ENCODE assay signal across 13 mouse cellular contexts in genomic region chr14:58868176-58868949, GRCm38 (mm10).
DNase-seq lines count a peak whose midpoint lies in the region; ATAC-seq lines count a peak whose summit lies in the region.
"Had no signal": no experiment of that assay in that cellular context is flagged by ENCODE, and none has a peak within 500 bp of the region (broad histone marks: within the 10 kb centered on the region; RNA-seq: fewer than 3 reads in every experiment).

No protein-coding gene starts in this region.

- no peak overlapping the region for H3K9ac ChIP-seq in forebrain, embryonic 11.5 days (ENCODE audit: low read length)
- H3K9ac ChIP-seq in neural tube, embryonic 11.5 days (ENCODE audit: low read length): peak overlapping the region; percentile 33; the same call in 1 of the 2 replicates

- peaks cover 10% of the 10 kb centered on the region; the same call in 1 of the 2 replicates for H3K4me1 ChIP-seq in forebrain, embryonic 11.5 days (replicated peaks; ENCODE audit: control insufficient read depth, insufficient read depth, low read length)
- H3K4me1 ChIP-seq in limb, embryonic 10.5 days: peaks cover 18% of the 10 kb centered on the region
- H3K4me1 ChIP-seq in neural tube, embryonic 11.5 days (ENCODE audit: control insufficient read depth, insufficient read depth, low read length): peaks cover 6% of the 10 kb centered on the region; the same call in 1 of the 2 replicates

- peak overlapping the region; percentile 26; the same call in 1 of the 2 replicates for H3K4me2 ChIP-seq in forebrain, embryonic 11.5 days (ENCODE audit: low read depth, low read length, severe bottlenecking)
- peak overlapping the region; percentile 18 for H3K4me2 ChIP-seq in neural tube, embryonic 11.5 days (ENCODE audit: low read depth)

- H3K9me3 ChIP-seq in forebrain, embryonic 11.5 days (ENCODE audit: control insufficient read depth, low read length): no peaks in the 10 kb centered on the region
- H3K9me3 ChIP-seq in limb, embryonic 10.5 days (replicated peaks): no peaks in the 10 kb centered on the region
- no peaks in the 10 kb centered on the region for H3K9me3 ChIP-seq in neural tube, embryonic 11.5 days (ENCODE audit: control insufficient read depth, low read length)

- H3K36me3 ChIP-seq in forebrain, embryonic 11.5 days (ENCODE audit: control insufficient read depth, insufficient read depth, low read length): no peaks in the 10 kb centered on the region
- H3K36me3 ChIP-seq in limb, embryonic 10.5 days: no peaks in the 10 kb centered on the region
- H3K36me3 ChIP-seq in neural tube, embryonic 11.5 days (ENCODE audit: control insufficient read depth, insufficient read depth, low read length): no peaks in the 10 kb centered on the region
- H3K36me3 ChIP-seq: G1E had no signal

- no peak overlapping the region for H3K27ac ChIP-seq in forebrain, embryonic 11.5 days (ENCODE audit: low read depth, low read length)
- peak overlapping the region; percentile 58 for H3K27ac ChIP-seq in limb, embryonic 10.5 days
- H3K27ac ChIP-seq in neural tube, embryonic 11.5 days (ENCODE audit: low read depth, low read length): no peak overlapping the region
- H3K27ac ChIP-seq: heart, adult 2 months had no signal

- DNase-seq in heart, adult 11 months: peak; percentile 61
- no peak for DNase-seq in heart, adult 8-10 months (ENCODE audit: low spot score)
- DNase-seq in forebrain, embryonic 11.5 days (ENCODE audit: low spot score): no peak
- no peak for DNase-seq in limb, embryonic 10.5 days (ENCODE audit: low spot score)
- peak; percentile 16 for DNase-seq in neural tube, embryonic 11.5 days (ENCODE audit: low spot score)
- no peak for DNase-seq in liver
- no peak for DNase-seq in urinary bladder, postnatal 4 days (ENCODE audit: low spot score in 2 of 2)
- no peak for DNase-seq in spleen, postnatal 10 days (ENCODE audit: low spot score in 2 of 2)
- DNase-seq: cerebellum, adult 9-11 months; heart, adult 2 months; lung, postnatal 10 days had no signal

- no peak for ATAC-seq in forebrain, embryonic 11.5 days (replicated peaks; ENCODE audit: low FRiP score)
- no peak for ATAC-seq in neural tube, embryonic 11.5 days (ENCODE audit: insufficient read depth, low FRiP score, low TSS enrichment)

- no peak overlapping the region for H3K4me3 ChIP-seq in forebrain, embryonic 11.5 days (ENCODE audit: low read depth, low read length)
- H3K4me3 ChIP-seq in limb, embryonic 10.5 days: no peak overlapping the region
- H3K4me3 ChIP-seq in neural tube, embryonic 11.5 days (ENCODE audit: low read depth, low read length): no peak overlapping the region
- H3K4me3 ChIP-seq: erythroblast, embryonic 14.5 days; heart, adult 2 months had no signal

- no peaks in the 10 kb centered on the region for H3K27me3 ChIP-seq in forebrain, embryonic 11.5 days (ENCODE audit: control insufficient read depth, insufficient read depth, low read length)
- no peaks in the 10 kb centered on the region for H3K27me3 ChIP-seq in limb, embryonic 10.5 days (ENCODE audit: low read depth, poor library complexity, severe bottlenecking)
- H3K27me3 ChIP-seq in neural tube, embryonic 11.5 days (ENCODE audit: control insufficient read depth, insufficient read depth, low read length): no peaks in the 10 kb centered on the region

- WGBS in forebrain, embryonic 11.5 days: 25% methylated on average over 14 of the region's 14 CpGs
- 63% methylated on average over 14 of the region's 14 CpGs for WGBS in limb, embryonic 10.5 days
- WGBS in neural tube, embryonic 11.5 days: 19% methylated on average over 14 of the region's 14 CpGs

Comparison
In these comparisons a context has a peak if more than half of its experiments do, and no peak if none do; other contexts are left out.
1. DNase-seq: peak in heart, adult 11 months (single experiment) and neural tube, embryonic 11.5 days (single experiment); none in heart, adult 8-10 months (single experiment), forebrain, embryonic 11.5 days (single experiment), limb, embryonic 10.5 days (single experiment), liver (single experiment), urinary bladder, postnatal 4 days (0 of 2) and spleen, postnatal 10 days (0 of 2).